Mouse (Mus musculus): ENCODE data around the gene Il20rb. TPM values are rescaled to one million over a fixed set of nuclear protein-coding genes. Genes with fewer than 3 reads are reported as not detected.

Il20rb gene
- total RNA-seq, 2 experiments from 2014 or later, result 0.94 to 1.7 TPM

- no peak for ATAC-seq (replicated peaks; ENCODE audit: poor library complexity)
Observed at GRCm38 (mm10) chr9:100471605-100471953, 15.0 kb downstream of the Il20rb start.

- no peak for ATAC-seq (replicated peaks; ENCODE audit: poor library complexity)
Observed at GRCm38 (mm10) chr9:100470936-100471604, 15.5 kb downstream of the Il20rb start.

GRCm38 (mm10) chr9:100470228-100470627, 16.4 kb downstream of the Il20rb start:
- no peak for ATAC-seq (replicated peaks; ENCODE audit: poor library complexity)

- no peak for ATAC-seq (replicated peaks; ENCODE audit: poor library complexity)
Observed at GRCm38 (mm10) chr9:100469681-100470080, 16.9 kb downstream of the Il20rb start.

- no peak for ATAC-seq (replicated peaks; ENCODE audit: poor library complexity)
Observed at GRCm38 (mm10) chr9:100468151-100468550, 18.4 kb downstream of the Il20rb start.

- no peak for ATAC-seq (replicated peaks; ENCODE audit: poor library complexity)
Observed at GRCm38 (mm10) chr9:100467653-100468052, 18.9 kb downstream of the Il20rb start.

- ATAC-seq (replicated peaks; ENCODE audit: poor library complexity), result no peak
Observed at GRCm38 (mm10) chr9:100466743-100467142, 19.8 kb downstream of the Il20rb start.

- no peak for ATAC-seq (replicated peaks; ENCODE audit: poor library complexity)
Observed at GRCm38 (mm10) chr9:100465988-100466387, 20.6 kb downstream of the Il20rb start.

- ATAC-seq (replicated peaks; ENCODE audit: poor library complexity), result no peak
Observed at GRCm38 (mm10) chr9:100465380-100465779, 21.2 kb downstream of the Il20rb start.

- ATAC-seq (replicated peaks; ENCODE audit: poor library complexity), result 0 out of 2 replicates have a peak, but pooled peaks have one; percentile 13
Observed at GRCm38 (mm10) chr9:100463771-100464170, 22.8 kb downstream of the Il20rb start.

- peak; percentile 51 for ATAC-seq (replicated peaks; ENCODE audit: poor library complexity)
Observed at GRCm38 (mm10) chr9:100462098-100462497, 24.5 kb downstream of the Il20rb start.

GRCm38 (mm10) chr9:100461671-100462070, 24.9 kb downstream of the Il20rb start:
- no peak for ATAC-seq (replicated peaks; ENCODE audit: poor library complexity)

- no peak for ATAC-seq (replicated peaks; ENCODE audit: poor library complexity)
Observed at GRCm38 (mm10) chr9:100460203-100460602, 26.4 kb downstream of the Il20rb start.

- peak; percentile 48 for ATAC-seq (replicated peaks; ENCODE audit: poor library complexity)
Observed at GRCm38 (mm10) chr9:100457971-100458681, 28.5 kb downstream of the Il20rb start.

- no peak for ATAC-seq (replicated peaks; ENCODE audit: poor library complexity)
Observed at GRCm38 (mm10) chr9:100454664-100454993, 32.0 kb downstream of the Il20rb start.

GRCm38 (mm10) chr9:100453944-100454663, 32.5 kb downstream of the Il20rb start:
- peak; percentile 73 for ATAC-seq (replicated peaks; ENCODE audit: poor library complexity)

GRCm38 (mm10) chr9:100452432-100452831, 34.2 kb downstream of the Il20rb start:
- ATAC-seq (replicated peaks; ENCODE audit: poor library complexity), result peak; percentile 15; the same call in 1 of the 2 replicates

GRCm38 (mm10) chr9:100446059-100446686, 40.4 kb downstream of the Il20rb start:
- peak; percentile 93 for ATAC-seq (replicated peaks; ENCODE audit: poor library complexity)

- peak; percentile 76 for ATAC-seq (replicated peaks; ENCODE audit: poor library complexity)
Observed at GRCm38 (mm10) chr9:100440111-100440790, 46.3 kb downstream of the Il20rb start.

- peak; percentile 77 for ATAC-seq (replicated peaks; ENCODE audit: poor library complexity)
Observed at GRCm38 (mm10) chr9:100439481-100439880, 47.1 kb downstream of the Il20rb start.

- no peak for ATAC-seq (replicated peaks; ENCODE audit: poor library complexity)
Observed at GRCm38 (mm10) chr9:100438994-100439393, 47.6 kb downstream of the Il20rb start.

Measured in megakaryocyte progenitor cell, adult 5-6 weeks (primary cell).